Mouse (Mus musculus) intestine, embryonic 15.5 days (tissue): Measurements from ENCODE around the gene Cyb561d1. TPM values are rescaled to one million over a fixed set of nuclear protein-coding genes. Genes with fewer than 3 reads are reported as not detected.
A peak's percentile ranks its signal among the peaks of the same experiment; 100 is the strongest.

Experiments used
- ATAC-seq: fragments of 200-750 bp; cut with Nextera tagmentation; 2 replicates; pipeline ENCODE4 v1.8.0; 2017; ENCODE audit warnings: moderate TSS enrichment, moderate library complexity
- H3K27ac ChIP-seq: fragments of 300-500 bp; sonication (generic); 2 replicates; pipeline ENCODE4 v1.5.1; 2015; ENCODE audit warnings: mild to moderate bottlenecking, inconsistent platforms
- H3K27me3 ChIP-seq: fragments of 300-500 bp; sonication (generic); replicated peaks from 2 replicates; pipeline ENCODE4 v1.6.1; 2015; ENCODE audit warnings: inconsistent platforms
- H3K36me3 ChIP-seq: fragments of 300-500 bp; sonication (generic); 2 replicates; pipeline ENCODE4 v1.6.1; 2015; ENCODE audit warnings: inconsistent platforms
- H3K4me1 ChIP-seq: fragments of 300-500 bp; sonication (generic); replicated peaks from 2 replicates; pipeline ENCODE4 v1.6.1; 2015; ENCODE audit warnings: inconsistent platforms
- H3K4me2 ChIP-seq: fragments of 300-500 bp; sonication (generic); replicated peaks from 2 replicates; pipeline ENCODE4 v1.6.1; 2015; ENCODE audit warnings: mild to moderate bottlenecking, inconsistent platforms
- H3K4me3 ChIP-seq: fragments of 300-500 bp; sonication (generic); replicated peaks from 2 replicates; pipeline ENCODE4 v1.5.1; 2015; ENCODE audit warnings: inconsistent platforms
- H3K9ac ChIP-seq: fragments of 300-500 bp; sonication (generic); 2 replicates; pipeline ENCODE4 v1.6.1; 2015; ENCODE audit warnings: inconsistent platforms
- H3K9me3 ChIP-seq: fragments of 300-500 bp; sonication (generic); 2 replicates; pipeline ENCODE4 v1.6.1; 2016; ENCODE audit warnings: inconsistent platforms
- WGBS: fragments of 180-500 bp; shearing (Covaris S2); methylation state at CpG from one replicate; pipeline ENCODE4 v1.1.7; 2015; 5-methylcytosine and 5-hydroxymethylcytosine counted together
- polyA plus RNA-seq: library from polyadenylated mRNA; unstranded; fragments of >200 nt; fragmentation: Nextera tagmentation; extraction: Ambion mirVana; gene quantifications from 2 replicates; pipeline ENCODE4 v1.2.1, GENCODE M21; 2015

Gene Cyb561d1
- polyA plus RNA-seq, 1 experiment from 2014 or later, result 3.6 TPM

GRCm38 (mm10) chr3:108197066-108197497 lies 3.9 kb downstream of the Cyb561d1 start:
- Histone ChIP-seq H3K4me1 (peaks cover 20% of the 10 kb centered on the region), H3K27ac (peak overlapping the region; percentile 36; the same call in 1 of the 2 replicates), H3K9me3 (no peaks in the 10 kb centered on the region), H3K9ac (no peak overlapping the region), H3K4me3 (no peak overlapping the region), H3K4me2 (peak overlapping the region; percentile 9; the same call in 1 of the 2 replicates), H3K27me3 (no peaks in the 10 kb centered on the region), H3K36me3 (no peaks in the 10 kb centered on the region)
- WGBS, result 18% methylated on average over 14 of the region's 14 CpGs
- ATAC-seq, result no peak

GRCm38 (mm10) chr3:108195941-108196590 lies 4.9 kb downstream of the Cyb561d1 start:
- no peak for ATAC-seq
- no peak overlapping the region for H3K4me3 ChIP-seq
- WGBS, result 80% methylated on average over 7 of the region's 7 CpGs
- H3K9ac ChIP-seq, result no peak overlapping the region
- peaks cover 20% of the 10 kb centered on the region for H3K4me1 ChIP-seq
- no peaks in the 10 kb centered on the region for H3K27me3 ChIP-seq
- no peak overlapping the region for H3K27ac ChIP-seq
- no peaks in the 10 kb centered on the region for H3K36me3 ChIP-seq
- no peaks in the 10 kb centered on the region for H3K9me3 ChIP-seq
- H3K4me2 ChIP-seq, result no peak overlapping the region

- Histone ChIP-seq H3K4me3 (no peak overlapping the region), H3K9me3 (no peaks in the 10 kb centered on the region), H3K4me1 (peaks cover 20% of the 10 kb centered on the region), H3K27ac (no peak overlapping the region), H3K4me2 (no peak overlapping the region), H3K36me3 (no peaks in the 10 kb centered on the region), H3K27me3 (no peaks in the 10 kb centered on the region), H3K9ac (no peak overlapping the region)
- 88% methylated on average over 4 of the region's 4 CpGs for WGBS
- no peak for ATAC-seq
Measured at GRCm38 (mm10) chr3:108195287-108195686, 5.7 kb downstream of the Cyb561d1 start.

- H3K36me3 ChIP-seq, result no peaks in the 10 kb centered on the region
- no peaks in the 10 kb centered on the region for H3K9me3 ChIP-seq
- H3K9ac ChIP-seq, result no peak overlapping the region
- WGBS, result 45% methylated on average over 4 of the region's 4 CpGs
- ATAC-seq, result no peak
- peaks cover 26% of the 10 kb centered on the region for H3K4me1 ChIP-seq
- H3K27ac ChIP-seq, result no peak overlapping the region
- no peak overlapping the region for H3K4me3 ChIP-seq
- no peak overlapping the region for H3K4me2 ChIP-seq
- H3K27me3 ChIP-seq, result no peaks in the 10 kb centered on the region
Measured at GRCm38 (mm10) chr3:108193686-108194085, 7.3 kb downstream of the Cyb561d1 start.

- peak overlapping the region; percentile 29 for H3K4me2 ChIP-seq
- H3K9ac ChIP-seq, result no peak overlapping the region
- H3K4me1 ChIP-seq, result peaks cover 23% of the 10 kb centered on the region
- 18% methylated on average over 5 of the region's 5 CpGs for WGBS
- ATAC-seq, result no peak
- 0 out of 2 replicates have a peak overlapping the region, but pooled peaks have one; percentile 24 for H3K27ac ChIP-seq
- H3K27me3 ChIP-seq, result no peaks in the 10 kb centered on the region
- no peaks in the 10 kb centered on the region for H3K9me3 ChIP-seq
- H3K36me3 ChIP-seq, result no peaks in the 10 kb centered on the region
- H3K4me3 ChIP-seq, result no peak overlapping the region
Measured at GRCm38 (mm10) chr3:108189897-108190296, 11.1 kb downstream of the Cyb561d1 start.

GRCm38 (mm10) chr3:108188716-108189490 lies 12.1 kb downstream of the Cyb561d1 start:
- Histone ChIP-seq H3K4me1 (peaks cover 23% of the 10 kb centered on the region), H3K27ac (no peak overlapping the region), H3K27me3 (no peaks in the 10 kb centered on the region), H3K36me3 (no peaks in the 10 kb centered on the region), H3K4me2 (no peak overlapping the region), H3K9ac (no peak overlapping the region), H3K9me3 (no peaks in the 10 kb centered on the region), H3K4me3 (no peak overlapping the region)
- WGBS, result 73% methylated on average over 9 of the region's 9 CpGs
- ATAC-seq, result no peak

GRCm38 (mm10) chr3:108187111-108187795 lies 13.8 kb downstream of the Cyb561d1 start:
- H3K27ac ChIP-seq, result no peak overlapping the region
- no peaks in the 10 kb centered on the region for H3K27me3 ChIP-seq
- H3K9ac ChIP-seq, result no peak overlapping the region; the same call in 1 of the 2 replicates
- 74% methylated on average over 20 of the region's 20 CpGs for WGBS
- no peaks in the 10 kb centered on the region for H3K9me3 ChIP-seq
- H3K4me3 ChIP-seq, result peak overlapping the region; percentile 71; the same call in 1 of the 2 replicates
- ATAC-seq, result 0 out of 2 replicates have a peak, but pooled peaks have one; percentile 2
- H3K4me2 ChIP-seq, result peak overlapping the region; percentile 94
- H3K4me1 ChIP-seq, result peaks cover 19% of the 10 kb centered on the region
- H3K36me3 ChIP-seq, result no peaks in the 10 kb centered on the region

GRCm38 (mm10) chr3:108186098-108187047 lies 14.6 kb downstream of the Cyb561d1 start, which contains the start of gene Amigo1:
Gene Amigo1, plus strand, starts transcription at chr3:108186335.
- H3K27ac ChIP-seq, result no peak within 1 kb of the TSS
- peak within 1 kb of the TSS; percentile 71 for H3K4me3 ChIP-seq
- H3K27me3 ChIP-seq, result no peaks in the 10 kb centered on the region
- peaks cover 17% of the 10 kb centered on the region; the same call in 1 of the 2 replicates for H3K4me1 ChIP-seq
- peak; percentile 67 for ATAC-seq
- H3K4me2 ChIP-seq, result peak within 1 kb of the TSS; percentile 94
- H3K9ac ChIP-seq, result peak within 1 kb of the TSS; percentile 71
- WGBS, result 2% methylated on average over 90 of the region's 100 CpGs
- no peaks in the 10 kb centered on the region for H3K9me3 ChIP-seq
- H3K36me3 ChIP-seq, result no peaks in the 10 kb centered on the region

- peak overlapping the region; percentile 94 for H3K4me2 ChIP-seq
- no peaks in the 10 kb centered on the region for H3K36me3 ChIP-seq
- H3K27ac ChIP-seq, result no peak overlapping the region
- ATAC-seq, result 0 out of 2 replicates have a peak, but pooled peaks have one; percentile 50
- H3K4me1 ChIP-seq, result peaks cover 17% of the 10 kb centered on the region; the same call in 1 of the 2 replicates
- H3K9ac ChIP-seq, result peak overlapping the region; percentile 71
- 2% methylated on average over 16 of the region's 16 CpGs for WGBS
- peak overlapping the region; percentile 71 for H3K4me3 ChIP-seq
- H3K9me3 ChIP-seq, result no peaks in the 10 kb centered on the region
- no peaks in the 10 kb centered on the region for H3K27me3 ChIP-seq
Measured at GRCm38 (mm10) chr3:108185460-108186097, 15.4 kb downstream of the Cyb561d1 start.

- Histone ChIP-seq H3K27ac (no peak overlapping the region), H3K4me1 (peaks cover 17% of the 10 kb centered on the region; the same call in 1 of the 2 replicates), H3K9me3 (no peaks in the 10 kb centered on the region), H3K4me2 (no peak overlapping the region), H3K36me3 (no peaks in the 10 kb centered on the region), H3K27me3 (no peaks in the 10 kb centered on the region), H3K4me3 (no peak overlapping the region), H3K9ac (no peak overlapping the region)
- no peak for ATAC-seq
- WGBS, result 74% methylated on average over 3 of the region's 3 CpGs
Measured at GRCm38 (mm10) chr3:108184742-108185141, 16.3 kb downstream of the Cyb561d1 start.

GRCm38 (mm10) chr3:108180514-108180913 lies 20.5 kb downstream of the Cyb561d1 start:
- Histone ChIP-seq H3K9ac (no peak overlapping the region), H3K4me2 (no peak overlapping the region), H3K4me1 (peaks cover 1% of the 10 kb centered on the region; the same call in 1 of the 2 replicates), H3K36me3 (no peaks in the 10 kb centered on the region), H3K27me3 (no peaks in the 10 kb centered on the region), H3K27ac (no peak overlapping the region), H3K9me3 (no peaks in the 10 kb centered on the region), H3K4me3 (no peak overlapping the region)
- ATAC-seq, result no peak
- 60% methylated on average over 2 of the region's 2 CpGs for WGBS
